Mouse (Mus musculus) induced T-regulatory cell, adult 2 months (primary cell): ENCODE measurements around the gene Gm38393.

ENCODE experiments used
- DNase-seq: peaks from one replicate; pipeline ENCODE4 v3.0.0-alpha.2; 2012; ENCODE audit warnings: low read depth

The Gm38393 gene

GRCm38 (mm10) chr7:60004606-60005330 lies at the start of gene Gm38393, which contains the start of gene Snurf:
TSS of gene Gm38393 (minus strand) at chr7:60005064.
TSS of gene Snurf (minus strand) at chr7:60005049.
- no peak for DNase-seq

- DNase-seq, result no peak
These were observed 42.8 kb upstream of the Gm38393 start for GRCm38 (mm10) chr7:60047481-60048201.

- DNase-seq, result no peak
These were observed 8.3 kb upstream of the Gm38393 start for GRCm38 (mm10) chr7:60013186-60013585.

- no peak for DNase-seq
These were observed 3.0 kb upstream of the Gm38393 start for GRCm38 (mm10) chr7:60007727-60008360.

GRCm38 (mm10) chr7:60006262-60006661 lies 1.4 kb upstream of the Gm38393 start:
- no peak for DNase-seq

GRCm38 (mm10) chr7:60003921-60004605 lies 801 bp downstream of the Gm38393 start:
- DNase-seq, result no peak

- DNase-seq, result no peak
These were observed 1.6 kb downstream of the Gm38393 start for GRCm38 (mm10) chr7:60003006-60003865.

GRCm38 (mm10) chr7:59978646-59979045 lies 26.2 kb downstream of the Gm38393 start:
- DNase-seq, result no peak
